Mouse (Mus musculus): ENCODE data around the gene Pkd1. TPM values are rescaled to one million over a fixed set of nuclear protein-coding genes. Genes with fewer than 3 reads are reported as not detected.

Pkd1 gene
- 9.6 and 16.6 TPM in 2 replicates for polyA plus RNA-seq (2014; fragmentation: Nextera tagmentation; extraction: Ambion mirVana)

GRCm38 (mm10) chr17:24549618-24550415 lies at the start of gene Pkd1:
Gene Pkd1 (plus strand): TSS chr17:24549834.
- ATAC-seq (replicated peaks; ENCODE audit: insufficient number of reproducible peaks, low FRiP score, low TSS enrichment, low read depth) (peak; percentile 95), DNase-seq (ENCODE audit: low spot score) (peak; percentile 100)
- no peaks in the 10 kb centered on the region for H3K27me3 ChIP-seq (ENCODE audit: control insufficient read depth, insufficient read depth, low read length)
- peak within 1 kb of the TSS; percentile 93 for H3K27ac ChIP-seq (replicated peaks; ENCODE audit: low read depth, low read length)
- H3K36me3 ChIP-seq (replicated peaks; ENCODE audit: control insufficient read depth, insufficient read depth, low read depth, low read length) = no peaks in the 10 kb centered on the region
- H3K4me3 ChIP-seq (ENCODE audit: low read depth, low read length) = peak within 1 kb of the TSS; percentile 90
- no peaks in the 10 kb centered on the region for H3K9me3 ChIP-seq (replicated peaks; ENCODE audit: control insufficient read depth, low read length)
- H3K9ac ChIP-seq (replicated peaks; ENCODE audit: low read length) = peak within 1 kb of the TSS; percentile 90
- under 1% methylated on average over 65 of the region's 72 CpGs for WGBS
- H3K4me2 ChIP-seq (ENCODE audit: low read depth, low read length) = peak within 1 kb of the TSS; percentile 89
- no peaks in the 10 kb centered on the region; the same call in 1 of the 2 replicates for H3K4me1 ChIP-seq (ENCODE audit: control insufficient read depth, insufficient read depth, low read length)

- H3K36me3 ChIP-seq (replicated peaks; ENCODE audit: control insufficient read depth, insufficient read depth, low read depth, low read length) = peaks cover 3% of the 10 kb centered on the region; the same call in 1 of the 2 replicates
- ATAC-seq (replicated peaks; ENCODE audit: insufficient number of reproducible peaks, low FRiP score, low TSS enrichment, low read depth) (no peak), DNase-seq (ENCODE audit: low spot score) (no peak)
- H3K27me3 ChIP-seq (ENCODE audit: control insufficient read depth, insufficient read depth, low read length) = no peaks in the 10 kb centered on the region
- H3K4me1 ChIP-seq (ENCODE audit: control insufficient read depth, insufficient read depth, low read length) = 0 out of 2 replicates have a peak, but pooled peaks cover 2% of the 10 kb centered on the region
- no peak overlapping the region for H3K4me2 ChIP-seq (ENCODE audit: low read depth, low read length)
- no peak overlapping the region for H3K9ac ChIP-seq (replicated peaks; ENCODE audit: low read length)
- H3K27ac ChIP-seq (replicated peaks; ENCODE audit: low read depth, low read length) = no peak overlapping the region
- no peaks in the 10 kb centered on the region for H3K9me3 ChIP-seq (replicated peaks; ENCODE audit: control insufficient read depth, low read length)
- WGBS = 40% methylated on average over 11 of the region's 11 CpGs
- H3K4me3 ChIP-seq (ENCODE audit: low read depth, low read length) = no peak overlapping the region
Measured at GRCm38 (mm10) chr17:24502208-24502607, 47.4 kb upstream of the Pkd1 start.

GRCm38 (mm10) chr17:24504085-24504484 lies 45.5 kb upstream of the Pkd1 start:
- peaks cover 10% of the 10 kb centered on the region for H3K36me3 ChIP-seq (replicated peaks; ENCODE audit: control insufficient read depth, insufficient read depth, low read depth, low read length)
- 91% methylated on average over 10 of the region's 10 CpGs for WGBS

GRCm38 (mm10) chr17:24505286-24505955 lies 44.2 kb upstream of the Pkd1 start:
- Histone ChIP-seq H3K27ac (replicated peaks; ENCODE audit: low read depth, low read length) (no peak overlapping the region), H3K4me1 (ENCODE audit: control insufficient read depth, insufficient read depth, low read length) (0 out of 2 replicates have a peak, but pooled peaks cover 2% of the 10 kb centered on the region), H3K9me3 (replicated peaks; ENCODE audit: control insufficient read depth, low read length) (no peaks in the 10 kb centered on the region), H3K9ac (replicated peaks; ENCODE audit: low read length) (no peak overlapping the region), H3K4me3 (ENCODE audit: low read depth, low read length) (no peak overlapping the region), H3K36me3 (replicated peaks; ENCODE audit: control insufficient read depth, insufficient read depth, low read depth, low read length) (peaks cover 14% of the 10 kb centered on the region), H3K4me2 (ENCODE audit: low read depth, low read length) (no peak overlapping the region), H3K27me3 (ENCODE audit: control insufficient read depth, insufficient read depth, low read length) (no peaks in the 10 kb centered on the region)
- DNase-seq (ENCODE audit: low spot score) (no peak), ATAC-seq (replicated peaks; ENCODE audit: insufficient number of reproducible peaks, low FRiP score, low TSS enrichment, low read depth) (no peak)
- 90% methylated on average over 30 of the region's 30 CpGs for WGBS

More at GRCm38 (mm10) chr17:24504085-24504484, 45.5 kb upstream of the Pkd1 start:
- no peak for ATAC-seq (replicated peaks; ENCODE audit: insufficient number of reproducible peaks, low FRiP score, low TSS enrichment, low read depth)
- Histone ChIP-seq H3K27ac (replicated peaks; ENCODE audit: low read depth, low read length) (no peak overlapping the region), H3K9ac (replicated peaks; ENCODE audit: low read length) (no peak overlapping the region), H3K4me3 (ENCODE audit: low read depth, low read length) (no peak overlapping the region), H3K4me1 (ENCODE audit: control insufficient read depth, insufficient read depth, low read length) (0 out of 2 replicates have a peak, but pooled peaks cover 2% of the 10 kb centered on the region), H3K4me2 (ENCODE audit: low read depth, low read length) (no peak overlapping the region), H3K27me3 (ENCODE audit: control insufficient read depth, insufficient read depth, low read length) (no peaks in the 10 kb centered on the region), H3K9me3 (replicated peaks; ENCODE audit: control insufficient read depth, low read length) (no peaks in the 10 kb centered on the region)
- DNase-seq (ENCODE audit: low spot score) = no peak

- no peak for DNase-seq (ENCODE audit: low spot score)
- H3K9ac ChIP-seq (replicated peaks; ENCODE audit: low read length) = no peak overlapping the region
- 27% methylated on average over 36 of the region's 36 CpGs for WGBS
- H3K27me3 ChIP-seq (ENCODE audit: control insufficient read depth, insufficient read depth, low read length) = no peaks in the 10 kb centered on the region
- H3K4me1 ChIP-seq (ENCODE audit: control insufficient read depth, insufficient read depth, low read length) = 0 out of 2 replicates have a peak, but pooled peaks cover 2% of the 10 kb centered on the region
- H3K27ac ChIP-seq (replicated peaks; ENCODE audit: low read depth, low read length) = no peak overlapping the region
- H3K4me3 ChIP-seq (ENCODE audit: low read depth, low read length) = no peak overlapping the region; the same call in 1 of the 2 replicates
- peak overlapping the region; percentile 29 for H3K4me2 ChIP-seq (ENCODE audit: low read depth, low read length)
- no peaks in the 10 kb centered on the region for H3K9me3 ChIP-seq (replicated peaks; ENCODE audit: control insufficient read depth, low read length)
- no peak for ATAC-seq (replicated peaks; ENCODE audit: insufficient number of reproducible peaks, low FRiP score, low TSS enrichment, low read depth)
- peaks cover 14% of the 10 kb centered on the region for H3K36me3 ChIP-seq (replicated peaks; ENCODE audit: control insufficient read depth, insufficient read depth, low read depth, low read length)
Measured at GRCm38 (mm10) chr17:24506332-24507070, 43.1 kb upstream of the Pkd1 start.

- Histone ChIP-seq H3K9me3 (replicated peaks; ENCODE audit: control insufficient read depth, low read length) (no peaks in the 10 kb centered on the region), H3K36me3 (replicated peaks; ENCODE audit: control insufficient read depth, insufficient read depth, low read depth, low read length) (peaks cover 20% of the 10 kb centered on the region), H3K4me3 (ENCODE audit: low read depth, low read length) (no peak overlapping the region), H3K27ac (replicated peaks; ENCODE audit: low read depth, low read length) (no peak overlapping the region), H3K9ac (replicated peaks; ENCODE audit: low read length) (no peak overlapping the region; the same call in 1 of the 2 replicates), H3K27me3 (ENCODE audit: control insufficient read depth, insufficient read depth, low read length) (no peaks in the 10 kb centered on the region), H3K4me1 (ENCODE audit: control insufficient read depth, insufficient read depth, low read length) (0 out of 2 replicates have a peak, but pooled peaks cover 2% of the 10 kb centered on the region), H3K4me2 (ENCODE audit: low read depth, low read length) (no peak overlapping the region; the same call in 1 of the 2 replicates)
- WGBS = 45% methylated on average over 19 of the region's 19 CpGs
- DNase-seq (ENCODE audit: low spot score) = no peak
- no peak for ATAC-seq (replicated peaks; ENCODE audit: insufficient number of reproducible peaks, low FRiP score, low TSS enrichment, low read depth)
Measured at GRCm38 (mm10) chr17:24507129-24507664, 42.4 kb upstream of the Pkd1 start.

- ATAC-seq (replicated peaks; ENCODE audit: insufficient number of reproducible peaks, low FRiP score, low TSS enrichment, low read depth) = no peak
- no peak overlapping the region for H3K9ac ChIP-seq (replicated peaks; ENCODE audit: low read length)
- WGBS = 84% methylated on average over 12 of the region's 12 CpGs
- no peaks in the 10 kb centered on the region for H3K9me3 ChIP-seq (replicated peaks; ENCODE audit: control insufficient read depth, low read length)
- no peak overlapping the region for H3K4me2 ChIP-seq (ENCODE audit: low read depth, low read length)
- 0 out of 2 replicates have a peak, but pooled peaks cover 2% of the 10 kb centered on the region for H3K4me1 ChIP-seq (ENCODE audit: control insufficient read depth, insufficient read depth, low read length)
- H3K27ac ChIP-seq (replicated peaks; ENCODE audit: low read depth, low read length) = no peak overlapping the region
- no peak overlapping the region for H3K4me3 ChIP-seq (ENCODE audit: low read depth, low read length)
- DNase-seq (ENCODE audit: low spot score) = no peak
- H3K27me3 ChIP-seq (ENCODE audit: control insufficient read depth, insufficient read depth, low read length) = no peaks in the 10 kb centered on the region
- peaks cover 20% of the 10 kb centered on the region for H3K36me3 ChIP-seq (replicated peaks; ENCODE audit: control insufficient read depth, insufficient read depth, low read depth, low read length)
Measured at GRCm38 (mm10) chr17:24507806-24508460, 41.7 kb upstream of the Pkd1 start.

All from embryonic facial prominence, embryonic 11.5 days (tissue).